Mouse (Mus musculus) T-helper 2 cell (primary cell): ENCODE data around the gene Gm10639.
"Not testable (repeated sequence)": the region's sequence is repeated elsewhere in the genome, so short reads cannot be mapped to it uniquely, and the experiment has no call there.

Experiments used
- in situ Hi-C: fragments of 300-600 bp; cut with MboI, MseI; formaldehyde crosslinking; loops from one replicate; pipeline ENCODE4 v1.15.1; 2025; ENCODE audit warnings: high pct_unique_total_duplicates

Gene Gm10639

DNA sequence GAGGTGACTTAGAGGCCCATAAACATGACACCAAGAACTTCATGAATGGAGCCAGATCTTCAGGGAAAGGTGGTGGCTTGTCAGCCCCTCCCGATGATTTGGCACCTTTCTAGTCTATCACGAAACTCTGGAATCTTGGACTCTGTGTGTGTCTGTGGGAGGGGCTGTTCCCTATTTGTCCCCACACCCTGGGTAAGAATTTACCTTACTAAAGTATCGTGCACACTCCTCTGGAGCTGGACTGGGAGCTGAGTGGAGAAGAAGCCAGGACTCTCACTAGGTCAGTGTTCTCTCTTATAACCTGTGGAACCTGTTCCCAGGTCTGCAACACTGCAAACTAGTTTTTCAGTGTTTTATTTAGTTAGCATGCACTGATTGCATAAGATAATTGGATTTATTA, at the start of gene Gm10639:
TSS of gene Gm10639 (plus strand) at position 201 of the 400 bp plus-strand sequence.
- in situ Hi-C loops, result loop anchor here (5.0 kb wide), 1 partner anchor 58 kb away; no protein-coding TSS in a partner anchor

DNA sequence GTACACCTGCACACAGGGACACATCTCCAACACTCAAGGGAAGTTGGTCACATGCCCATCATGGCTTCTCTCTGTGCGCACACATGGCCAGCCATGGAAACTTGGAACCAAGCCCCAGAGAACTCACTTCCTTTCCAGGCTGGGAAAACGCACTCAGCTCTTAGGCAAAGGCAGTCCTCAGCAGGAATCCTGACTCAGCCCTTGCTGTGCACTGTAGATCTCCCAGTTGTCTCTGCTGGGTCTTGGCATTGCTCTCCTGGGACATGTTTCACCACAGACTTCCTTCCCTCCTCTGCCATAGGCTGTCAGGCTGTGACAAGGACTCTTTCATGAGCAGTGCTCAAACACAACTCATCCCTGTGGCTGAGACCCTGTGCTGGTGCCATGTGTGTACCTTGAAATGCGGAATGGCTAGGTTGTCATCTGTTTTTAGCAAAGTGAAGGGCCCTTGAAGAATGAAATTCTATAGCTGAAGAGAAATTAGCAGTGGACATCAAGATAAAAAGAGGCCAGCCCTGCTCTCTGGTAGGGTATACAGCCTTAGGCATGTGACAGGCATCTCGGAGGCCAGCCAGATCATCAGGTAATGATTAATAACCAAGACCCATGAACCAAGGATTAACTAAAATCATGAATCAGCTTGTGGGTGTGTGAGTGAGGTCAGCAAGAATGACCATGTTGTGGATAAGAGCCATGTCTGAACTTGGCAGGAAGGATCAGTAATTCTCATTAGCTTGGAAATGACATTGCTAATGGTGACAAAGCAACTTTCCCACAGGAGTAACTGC, 33.8 kb upstream of the Gm10639 start:
- in situ Hi-C loops, result not testable (repeated sequence)

DNA sequence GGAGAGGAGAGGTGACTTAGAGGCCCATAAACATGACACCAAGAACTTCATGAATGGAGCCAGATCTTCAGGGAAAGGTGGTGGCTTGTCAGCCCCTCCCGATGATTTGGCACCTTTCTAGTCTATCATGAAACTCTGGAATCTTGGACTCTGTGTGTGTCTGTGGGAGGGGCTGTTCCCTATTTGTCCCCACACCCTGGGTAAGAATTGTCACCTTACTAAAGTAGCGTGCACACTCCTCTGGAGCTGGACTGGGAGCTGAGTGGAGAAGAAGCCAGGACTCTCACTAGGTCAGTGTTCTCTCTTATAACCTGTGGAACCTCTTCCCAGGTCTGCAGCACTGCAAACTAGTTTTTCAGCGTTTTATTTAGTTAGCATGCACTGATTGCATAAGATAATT, 32.8 kb upstream of the Gm10639 start, which contains the start of gene Gm3776:
TSS of gene Gm3776 (plus strand) at position 216 of the 400 bp plus-strand sequence.
- in situ Hi-C loops, result not testable (repeated sequence)

DNA sequence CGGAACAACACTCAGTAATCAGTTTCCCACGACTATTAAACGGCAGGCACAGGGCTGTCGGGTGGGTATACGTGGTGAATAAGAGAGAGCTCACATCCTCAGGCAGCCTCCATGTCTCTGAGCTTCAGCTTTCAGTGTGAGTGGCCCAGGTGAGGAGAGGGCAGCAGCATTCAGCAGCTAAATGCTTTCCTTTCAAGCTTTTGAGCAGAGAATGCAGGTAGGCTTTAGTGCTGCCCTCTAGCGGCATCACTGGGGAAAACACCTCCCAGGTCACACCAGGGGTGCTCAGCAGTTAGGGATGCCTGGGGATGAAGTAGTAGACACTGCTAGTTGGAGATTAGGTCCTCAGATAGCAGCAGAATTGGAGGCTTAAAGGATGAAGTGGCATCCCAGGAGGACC, 30.0 kb upstream of the Gm10639 start:
- in situ Hi-C loops, result loop anchor here (5.0 kb wide), 1 partner anchor 32 kb away; no protein-coding TSS in a partner anchor

DNA sequence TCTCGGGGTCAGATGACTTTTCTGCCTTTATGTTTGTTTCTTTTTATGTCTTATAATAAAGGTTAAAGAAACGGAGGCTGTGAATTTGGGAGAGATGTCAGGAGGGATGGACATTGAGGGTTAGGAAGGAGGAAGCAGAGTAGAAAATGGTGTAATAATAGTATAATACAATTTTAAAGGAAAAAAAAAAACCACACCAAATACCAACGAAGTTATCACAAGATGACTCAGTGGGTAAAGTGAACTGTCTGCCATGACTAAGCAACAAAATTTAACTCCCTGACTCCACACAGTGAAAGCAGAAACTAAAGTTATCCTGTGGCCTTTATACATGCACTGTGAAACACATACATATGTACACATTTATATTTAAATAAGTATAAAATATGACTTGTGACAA, 18.8 kb upstream of the Gm10639 start:
- in situ Hi-C loops, result not testable (repeated sequence)

DNA sequence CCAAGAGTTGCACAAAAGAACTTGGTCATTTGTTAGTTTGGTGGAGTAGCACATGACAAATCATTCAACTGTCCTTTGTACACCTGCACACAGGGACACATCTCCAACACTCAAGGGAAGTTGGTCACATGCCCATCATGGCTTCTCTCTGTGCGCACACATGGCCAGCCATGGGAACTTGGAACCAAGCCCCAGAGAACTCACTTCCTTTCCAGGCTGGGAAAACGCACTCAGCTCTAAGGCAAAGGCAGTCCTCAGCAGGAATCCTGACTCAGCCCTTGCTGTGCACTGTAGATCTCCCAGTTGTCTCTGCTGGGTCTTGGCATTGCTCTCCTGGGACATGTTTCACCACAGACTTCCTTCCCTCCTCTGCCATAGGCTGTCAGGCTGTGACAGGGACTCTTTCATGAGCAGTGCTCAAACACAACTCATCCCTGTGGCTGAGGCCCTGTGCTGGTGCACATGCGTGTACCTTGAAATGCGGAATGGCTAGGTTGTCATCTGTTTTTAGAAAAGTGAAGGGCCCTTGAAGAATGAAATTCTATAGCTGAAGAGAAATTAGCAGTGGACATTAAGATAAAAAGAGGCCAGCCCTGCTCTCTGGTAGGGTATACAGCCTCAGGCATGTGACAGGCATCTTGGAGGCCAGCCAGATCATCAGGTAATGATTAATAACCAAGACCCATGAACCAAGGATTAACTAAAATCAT, 7.6 kb upstream of the Gm10639 start:
- in situ Hi-C loops, result not testable (repeated sequence)

DNA sequence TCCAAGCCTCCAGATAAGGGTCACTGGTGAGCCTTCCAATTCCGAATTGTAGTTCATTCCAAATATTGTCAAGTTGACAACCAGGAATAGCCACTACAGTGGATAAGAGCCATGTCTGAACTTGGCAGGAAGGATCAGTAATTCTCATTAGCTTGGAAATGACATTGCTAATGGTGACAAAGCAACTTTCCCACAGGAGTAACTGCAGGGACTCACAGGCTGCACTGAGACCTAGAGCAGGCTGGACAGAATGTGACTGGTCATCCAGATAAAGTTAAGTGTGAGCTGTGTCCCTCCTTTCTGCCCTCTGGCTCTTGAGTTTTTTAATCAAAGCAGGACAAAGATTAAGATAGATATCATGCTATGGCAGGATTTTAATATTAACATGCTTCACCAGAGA, 660 bp upstream of the Gm10639 start:
- in situ Hi-C loops, result not testable (repeated sequence)

DNA sequence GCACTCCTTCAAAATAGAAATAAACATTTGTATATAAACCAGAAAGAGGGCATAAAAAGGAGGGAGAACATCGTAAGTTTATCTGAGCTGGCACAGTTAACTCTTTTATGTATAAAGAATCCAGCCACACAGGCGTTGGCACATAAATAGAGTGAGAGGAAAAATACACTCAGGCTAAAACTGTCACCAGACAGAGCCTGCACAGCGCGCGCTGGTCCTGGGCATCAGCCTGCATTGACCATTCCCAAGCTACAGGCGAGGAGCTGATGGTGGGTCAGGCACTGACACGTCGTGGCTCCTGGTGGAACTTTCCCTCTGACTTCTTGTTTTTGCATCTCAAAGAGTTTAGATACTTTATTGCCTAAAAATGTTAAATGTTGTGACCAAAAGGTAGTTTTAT, 2.7 kb downstream of the Gm10639 start:
- in situ Hi-C loops, result loop anchor here (5.0 kb wide), 1 partner anchor 55 kb away; no protein-coding TSS in a partner anchor

DNA sequence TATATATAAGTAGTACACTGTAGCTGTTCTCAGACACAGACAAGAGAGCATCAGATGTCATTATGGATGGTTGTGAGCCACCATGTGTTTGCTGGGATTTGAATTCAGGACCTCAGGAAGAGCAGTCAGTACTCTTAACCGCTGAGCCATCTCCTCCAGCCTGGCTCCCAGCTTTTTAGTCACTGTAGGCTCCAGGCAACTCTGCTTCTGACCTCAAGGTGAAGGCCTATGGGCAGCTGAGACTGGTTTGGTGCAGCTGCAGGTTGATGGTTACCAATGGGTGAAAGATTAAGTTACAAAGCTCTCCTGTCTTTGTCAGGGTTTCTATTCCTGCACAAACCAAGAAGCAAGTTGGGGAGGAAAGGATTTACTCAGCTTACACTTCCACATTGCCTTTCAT, 4.0 kb downstream of the Gm10639 start:
- in situ Hi-C loops, result loop anchor here (5.0 kb wide), 1 partner anchor 54 kb away; no protein-coding TSS in a partner anchor

DNA sequence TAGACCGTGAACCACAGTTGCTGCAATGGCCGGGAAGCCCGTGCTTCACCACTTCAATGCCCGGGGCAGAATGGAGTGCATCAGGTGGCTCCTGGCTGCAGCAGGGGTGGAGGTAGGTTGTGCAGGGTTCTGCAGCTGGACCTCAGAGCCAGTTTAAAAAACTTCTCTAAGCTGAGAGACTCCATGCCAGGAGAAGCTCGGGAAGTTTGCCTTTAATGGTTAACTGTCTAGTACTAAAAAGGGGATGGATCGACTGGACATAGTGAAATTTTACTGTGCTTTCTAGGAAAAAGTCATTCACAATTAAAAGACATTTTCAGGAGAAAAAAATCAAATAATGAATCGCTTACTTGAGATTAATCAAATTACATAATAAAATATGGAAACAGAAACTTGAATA, 5.1 kb downstream of the Gm10639 start:
- in situ Hi-C loops, result loop anchor here (5.0 kb wide), 1 partner anchor 53 kb away; no protein-coding TSS in a partner anchor

DNA sequence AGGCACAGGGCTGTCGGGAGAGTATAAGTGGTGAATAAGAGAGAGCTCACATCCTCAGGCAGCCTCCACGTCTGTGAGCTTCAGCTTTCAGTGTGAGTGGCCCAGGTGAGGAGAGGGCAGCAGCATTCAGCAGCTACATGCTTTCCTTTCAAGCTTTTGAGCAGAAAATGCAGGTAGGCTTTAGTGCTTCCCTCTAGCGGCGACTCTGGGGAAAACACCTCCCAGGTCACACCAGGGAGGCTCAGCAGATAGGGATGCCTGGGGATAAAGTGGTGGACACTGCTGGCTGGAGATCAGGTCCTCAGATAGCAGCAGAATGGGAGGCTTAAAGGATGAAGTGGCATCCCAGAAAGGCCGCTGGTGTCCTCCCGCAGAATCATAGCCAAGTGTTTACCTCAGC, 6.4 kb downstream of the Gm10639 start:
- in situ Hi-C loops, result not testable (repeated sequence)

DNA sequence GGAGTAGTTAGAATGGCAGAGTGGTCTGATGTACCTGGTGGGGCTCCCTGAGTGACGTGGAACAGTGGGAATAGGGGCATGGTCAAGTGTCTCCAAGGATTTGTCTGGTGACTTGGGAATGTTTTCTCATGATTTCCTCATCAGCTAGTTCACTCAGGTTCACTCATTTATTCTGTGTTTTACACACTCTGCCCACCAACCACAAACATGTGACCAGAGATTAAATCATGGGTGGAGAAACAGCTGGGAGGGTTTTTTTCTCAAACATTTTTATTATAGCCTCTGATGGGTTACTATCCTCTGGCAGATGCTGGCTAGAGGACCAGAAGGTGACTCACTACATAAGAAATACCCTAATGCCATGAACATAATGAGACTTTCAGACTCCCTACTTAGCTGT, 8.5 kb downstream of the Gm10639 start:
- in situ Hi-C loops, result no loop called here

DNA sequence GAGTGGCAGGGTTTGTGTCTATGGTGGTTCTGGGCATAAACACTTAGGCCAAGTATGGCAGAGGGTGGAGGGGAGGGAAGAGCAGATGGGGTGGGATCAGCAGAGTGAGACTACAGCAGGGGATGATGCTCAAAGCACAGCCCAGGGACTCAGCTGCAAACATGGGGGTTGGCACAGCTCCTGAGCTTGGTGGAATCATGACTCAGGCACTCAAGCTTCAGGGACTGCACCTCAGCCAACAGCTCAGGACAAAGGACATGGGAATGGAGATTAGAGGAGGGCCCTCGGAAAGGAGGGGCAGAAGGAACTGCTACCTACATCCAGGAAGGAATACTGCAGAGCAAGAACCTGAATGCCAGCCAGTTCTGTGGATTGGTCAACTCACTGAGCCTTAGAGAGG, 9.4 kb downstream of the Gm10639 start:
- in situ Hi-C loops, result not testable (repeated sequence)

DNA sequence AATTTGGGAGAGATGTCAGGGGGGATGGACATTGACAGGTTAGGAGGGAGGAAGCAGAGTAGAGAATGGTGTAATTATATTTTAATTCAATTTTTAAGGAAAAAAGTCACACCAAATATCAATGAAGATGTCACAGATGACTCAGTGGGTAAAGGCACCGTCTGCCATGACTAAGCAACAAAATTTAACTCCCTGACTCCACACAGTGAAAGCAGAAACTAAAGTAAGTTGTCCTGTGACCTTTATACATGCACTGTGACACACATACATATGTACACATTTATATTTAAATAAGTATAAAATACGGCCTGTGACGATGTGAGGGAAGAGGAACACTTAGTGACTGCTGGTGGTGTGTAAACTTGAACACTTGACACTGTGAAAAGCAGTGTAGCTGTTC, 18.4 kb downstream of the Gm10639 start:
- in situ Hi-C loops, result not testable (repeated sequence)

DNA sequence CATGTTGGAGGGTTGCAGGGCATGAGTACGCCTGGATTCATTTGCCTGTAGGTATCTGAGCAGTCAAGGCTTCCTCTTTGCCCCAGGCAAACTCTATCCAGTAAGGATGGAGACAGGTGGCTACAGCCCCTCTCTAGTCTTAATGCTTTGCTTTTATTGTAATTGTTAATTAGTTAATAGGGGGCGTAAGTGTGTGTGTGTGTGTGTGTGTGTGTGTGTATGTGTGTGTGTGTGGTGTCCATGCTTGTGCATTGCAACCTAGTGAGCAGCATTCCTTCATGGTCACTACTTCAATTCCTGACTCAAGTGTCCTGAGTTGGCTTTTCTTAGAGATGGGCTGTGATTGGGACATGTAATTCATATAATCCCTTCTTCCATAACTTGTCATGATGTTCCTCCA, 25.0 kb downstream of the Gm10639 start, which contains the start of gene Omt2a:
TSS of gene Omt2a (minus strand) at position 101 of the 400 bp plus-strand sequence.
- in situ Hi-C loops, result no loop called here

DNA sequence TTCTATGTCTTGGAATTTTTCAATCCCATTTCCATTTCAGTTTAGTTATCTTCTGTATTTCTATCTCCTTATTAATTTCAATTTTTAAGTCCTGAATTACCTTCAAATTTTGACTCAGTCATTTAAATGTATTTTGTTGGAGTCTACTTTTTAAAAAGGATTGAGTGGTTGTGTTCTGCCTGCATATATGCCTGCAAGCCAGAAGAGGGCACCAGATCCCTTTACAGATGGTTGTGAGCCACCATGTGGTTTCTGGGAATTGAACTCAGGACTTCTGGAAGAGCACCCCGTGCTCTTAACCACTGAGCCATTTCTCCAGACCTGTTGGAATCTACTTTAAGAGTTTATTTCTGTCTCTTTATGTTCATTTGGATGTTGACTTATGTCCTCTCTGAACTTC, 29.8 kb downstream of the Gm10639 start:
- in situ Hi-C loops, result no loop called here

DNA sequence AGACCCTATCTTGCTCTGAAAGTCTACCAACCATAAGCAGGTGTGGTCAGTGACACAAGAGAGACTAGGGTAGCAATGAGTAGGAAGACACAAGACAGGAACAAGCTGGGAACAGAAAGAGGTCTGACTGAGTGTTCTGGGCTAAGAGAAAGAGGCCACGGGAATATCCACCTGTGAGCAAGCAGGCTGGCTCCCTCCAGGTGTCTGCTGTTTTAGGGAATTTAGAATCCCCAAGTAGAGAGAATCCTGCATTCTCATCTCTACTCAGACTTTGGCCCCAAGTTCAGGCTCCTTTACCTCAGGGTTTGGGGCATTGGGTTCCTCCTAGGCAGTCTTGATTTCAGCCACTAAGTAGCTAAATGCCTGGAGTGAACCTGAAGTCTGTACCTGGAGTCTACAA, 37.6 kb downstream of the Gm10639 start, which contains the start of gene Omt2b:
TSS of gene Omt2b (plus strand) at position 301 of the 400 bp plus-strand sequence.
- in situ Hi-C loops, result not testable (repeated sequence)

DNA sequence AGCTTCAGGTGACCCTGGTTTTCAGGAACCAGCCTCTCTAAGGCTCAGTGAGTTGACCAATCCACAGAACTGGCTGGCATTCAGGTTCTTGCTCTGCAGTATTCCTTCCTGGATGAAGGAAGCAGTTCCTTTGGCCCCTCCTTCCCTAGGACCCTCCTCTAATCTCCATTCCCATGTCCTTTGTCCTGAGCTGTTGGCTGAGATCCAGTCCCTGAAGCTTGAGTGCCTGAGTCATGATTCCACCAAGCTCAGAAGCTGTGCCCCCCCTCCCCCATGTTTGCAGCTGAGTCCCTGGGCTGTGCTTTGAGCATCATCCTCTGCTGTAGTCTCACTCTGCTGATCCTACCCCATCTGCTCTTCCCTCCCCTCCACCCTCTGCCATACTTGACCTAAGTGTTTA, 47.3 kb downstream of the Gm10639 start:
- in situ Hi-C loops, result not testable (repeated sequence)

DNA sequence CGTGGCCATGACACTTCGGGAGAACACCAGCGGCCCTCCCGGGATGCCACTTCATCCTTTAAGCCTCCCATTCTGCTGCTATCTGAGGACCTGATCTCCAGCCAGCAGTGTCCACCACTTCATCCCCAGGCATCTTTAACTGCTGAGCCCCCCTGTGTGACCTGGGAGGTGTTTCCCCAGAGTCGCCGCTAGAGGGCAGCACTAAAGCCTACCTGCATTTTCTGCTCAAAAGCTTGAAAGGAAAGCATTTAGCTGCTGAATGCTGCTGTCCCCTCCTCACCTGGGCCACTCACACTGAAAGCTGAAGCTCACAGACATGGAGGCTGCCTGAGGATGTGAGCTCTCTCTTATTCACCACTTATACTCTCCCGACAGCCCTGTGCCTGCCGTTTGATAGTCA, 50.6 kb downstream of the Gm10639 start:
- in situ Hi-C loops, result not testable (repeated sequence)

DNA sequence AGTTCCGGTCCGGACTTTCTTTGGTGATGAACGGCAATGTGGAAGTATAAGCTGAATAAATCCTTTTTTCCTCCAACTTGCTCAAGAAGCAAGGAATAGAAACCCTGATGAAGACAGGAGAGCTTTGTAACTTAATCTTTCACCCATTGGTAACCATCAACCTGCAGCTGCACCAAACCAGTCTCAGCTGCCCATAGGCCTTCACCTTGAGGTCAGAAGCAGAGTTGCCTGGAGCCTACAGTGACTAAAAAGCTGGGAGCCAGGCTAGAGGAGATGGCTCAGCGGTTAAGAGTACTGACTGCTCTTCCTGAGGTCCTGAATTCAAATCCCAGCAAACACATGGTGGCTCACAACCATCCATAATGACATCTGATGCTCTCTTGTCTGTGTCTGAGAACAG, 52.8 kb downstream of the Gm10639 start:
- in situ Hi-C loops, result not testable (repeated sequence)

DNA sequence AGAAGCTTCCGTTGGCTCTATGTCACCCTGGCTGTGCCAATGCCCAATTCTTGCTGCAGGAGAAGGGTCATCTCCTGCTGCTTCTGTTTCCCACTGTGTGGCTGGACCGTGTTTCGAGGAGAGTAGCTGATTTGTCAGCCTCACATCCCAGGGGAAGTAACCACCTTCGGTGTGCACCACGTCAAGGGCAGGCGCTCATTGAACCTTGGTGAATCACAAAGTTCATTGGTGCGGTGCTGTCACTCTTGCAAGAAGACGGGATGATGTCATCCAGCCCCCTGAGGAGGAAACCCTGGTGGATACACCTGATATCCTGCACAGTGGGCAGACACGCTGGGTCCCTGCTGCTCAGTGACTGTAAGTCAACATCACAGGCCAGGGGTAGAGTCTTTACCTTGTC, 53.3 kb downstream of the Gm10639 start:
- in situ Hi-C loops, result not testable (repeated sequence)

DNA sequence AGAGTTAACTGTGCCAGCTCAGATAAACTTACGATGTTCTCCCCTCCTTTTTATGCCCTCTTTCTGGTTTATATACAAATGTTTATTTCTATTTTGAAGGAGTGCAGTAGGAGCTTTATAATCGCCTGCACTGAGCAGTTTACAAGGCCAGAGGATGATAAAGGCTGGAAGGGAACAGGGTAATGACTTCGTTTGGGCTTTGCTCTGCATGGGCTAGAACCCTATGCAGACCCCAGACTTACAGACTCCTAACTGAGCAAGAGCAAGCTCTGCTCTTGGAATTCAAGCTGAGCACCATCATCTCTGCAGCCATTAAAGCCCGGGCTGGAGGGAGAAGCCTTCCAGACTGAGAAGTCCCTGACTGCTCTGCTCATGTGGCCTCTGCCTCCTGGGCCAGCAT, 55.5 kb downstream of the Gm10639 start:
- in situ Hi-C loops, result loop anchor here (5.0 kb wide), 1 partner anchor 53 kb away; no protein-coding TSS in a partner anchor
